Mouse (Mus musculus): ENCODE results near the gene Add3. TPM values are rescaled to one million over a fixed set of nuclear protein-coding genes. Genes with fewer than 3 reads are reported as not detected.

Add3 gene
- polyA plus RNA-seq, 1 experiment from 2014 or later: 28.6 TPM

DNA sequence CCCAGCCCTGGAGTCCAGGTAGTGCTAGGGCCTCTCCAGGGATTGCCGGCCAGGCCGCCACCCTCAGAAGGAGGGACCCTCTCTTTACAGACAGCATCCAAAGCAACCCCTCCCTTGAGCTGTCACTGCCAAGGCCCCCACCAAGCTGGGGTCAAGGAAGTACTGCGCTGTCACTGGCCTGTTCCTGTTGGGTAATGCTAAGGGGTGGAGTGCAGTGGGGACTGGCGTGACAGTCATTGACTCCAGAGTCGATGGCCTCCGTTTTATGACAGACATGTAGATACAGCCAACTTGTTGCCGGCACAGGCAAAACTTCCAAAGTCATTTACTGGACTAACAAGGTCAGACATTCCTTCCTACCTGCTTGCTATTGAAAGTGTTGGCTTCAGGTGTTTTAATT lies 110.8 kb downstream of the Add3 start:
- Histone ChIP-seq H3K4me2 (ENCODE audit: low read length) (no peak overlapping the region), H3K4me1 (ENCODE audit: control insufficient read depth, insufficient read depth, low read length) (no peaks in the 10 kb centered on the region), H3K36me3 (ENCODE audit: control insufficient read depth, insufficient read depth, low read length) (no peaks in the 10 kb centered on the region), H3K9me3 (ENCODE audit: control insufficient read depth, low read length) (no peaks in the 10 kb centered on the region), H3K27me3 (ENCODE audit: control insufficient read depth, insufficient read depth, low read length) (no peaks in the 10 kb centered on the region), H3K9ac (replicated peaks; ENCODE audit: low read length) (no peak overlapping the region), H3K27ac (replicated peaks; ENCODE audit: low read depth, low read length) (no peak overlapping the region), H3K4me3 (replicated peaks; ENCODE audit: low read depth, low read length) (no peak overlapping the region)
- no peak for DNase-seq
- WGBS: 94% methylated on average over 7 of the region's 7 CpGs
- no peak for ATAC-seq (ENCODE audit: low FRiP score, low TSS enrichment)

DNA sequence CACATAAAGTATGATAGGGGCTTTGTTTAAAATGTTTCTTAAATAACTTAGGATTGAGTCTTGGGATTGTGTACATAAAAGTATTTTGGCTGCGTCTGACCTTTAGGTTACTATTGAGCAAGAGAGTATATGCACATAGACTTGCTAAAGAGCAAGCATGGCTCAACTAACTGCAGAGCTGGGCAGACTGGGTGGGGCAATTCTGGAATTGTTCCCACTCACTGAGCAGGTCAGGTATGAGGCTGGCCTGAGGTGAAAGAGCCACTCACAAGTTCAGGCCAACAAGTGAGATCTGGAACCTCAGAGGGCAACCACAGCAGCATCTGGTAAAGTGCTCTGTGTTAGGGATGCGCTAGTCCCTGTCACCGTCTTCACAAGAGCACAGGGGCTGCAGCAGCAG lies 111.4 kb downstream of the Add3 start:
- no peaks in the 10 kb centered on the region for H3K27me3 ChIP-seq (ENCODE audit: control insufficient read depth, insufficient read depth, low read length)
- 85% methylated on average over 3 of the region's 3 CpGs for whole genome bisulfite sequencing
- DNase-seq (no peak), ATAC-seq (ENCODE audit: low FRiP score, low TSS enrichment) (no peak)
- no peaks in the 10 kb centered on the region for H3K36me3 ChIP-seq (ENCODE audit: control insufficient read depth, insufficient read depth, low read length)
- H3K4me3 ChIP-seq (replicated peaks; ENCODE audit: low read depth, low read length): no peak overlapping the region
- no peaks in the 10 kb centered on the region for H3K4me1 ChIP-seq (ENCODE audit: control insufficient read depth, insufficient read depth, low read length)
- no peak overlapping the region for H3K9ac ChIP-seq (replicated peaks; ENCODE audit: low read length)
- H3K9me3 ChIP-seq (ENCODE audit: control insufficient read depth, low read length): no peaks in the 10 kb centered on the region
- H3K4me2 ChIP-seq (ENCODE audit: low read length): no peak overlapping the region
- no peak overlapping the region for H3K27ac ChIP-seq (replicated peaks; ENCODE audit: low read depth, low read length)

DNA sequence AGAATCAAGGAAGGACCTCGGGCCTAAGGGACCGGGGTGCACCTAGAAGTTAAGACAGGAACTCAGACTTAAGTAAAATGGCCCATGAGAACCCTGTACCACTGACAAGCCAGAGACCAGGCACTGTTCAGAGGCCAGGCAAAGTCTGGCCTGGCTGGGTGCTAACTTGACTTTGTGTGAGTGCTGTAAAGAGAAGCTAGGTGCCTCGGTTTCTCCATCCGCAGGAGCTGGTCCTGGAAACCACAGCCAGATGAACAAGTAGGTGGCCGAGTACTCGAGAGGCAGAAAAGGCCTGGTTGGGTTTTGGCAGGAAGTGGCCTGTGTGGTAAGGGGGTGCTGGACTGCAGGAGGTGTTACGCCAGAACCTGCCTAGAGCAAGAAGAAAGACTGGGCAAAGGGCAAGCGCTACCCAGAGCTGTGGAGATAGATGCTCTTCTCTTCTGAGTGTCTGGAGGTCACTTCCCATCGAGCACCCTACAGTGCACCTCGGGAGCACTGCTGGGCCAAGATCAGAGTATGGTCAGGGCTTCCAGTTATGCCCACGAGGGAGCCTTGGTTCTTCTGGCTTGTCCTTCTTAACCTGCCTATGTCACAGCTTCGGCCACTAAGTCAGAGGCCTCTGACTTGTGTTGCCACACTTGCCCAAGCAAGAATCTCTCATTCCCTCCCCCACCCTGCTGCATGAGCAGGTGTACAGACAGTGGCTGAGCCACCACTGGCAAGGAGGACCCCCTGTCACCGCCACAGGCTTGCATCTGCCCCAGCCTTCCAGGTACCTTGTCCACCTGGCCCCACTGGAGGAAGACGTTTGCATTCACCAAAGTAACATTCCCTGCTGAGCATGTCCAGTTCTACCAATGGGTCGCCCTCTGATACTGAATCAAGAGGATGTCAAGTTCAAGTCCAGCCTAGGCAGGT lies 112.1 kb downstream of the Add3 start:
- no peaks in the 10 kb centered on the region for H3K9me3 ChIP-seq (ENCODE audit: control insufficient read depth, low read length)
- no peak overlapping the region for H3K4me2 ChIP-seq (ENCODE audit: low read length)
- no peaks in the 10 kb centered on the region for H3K4me1 ChIP-seq (ENCODE audit: control insufficient read depth, insufficient read depth, low read length)
- H3K36me3 ChIP-seq (ENCODE audit: control insufficient read depth, insufficient read depth, low read length): no peaks in the 10 kb centered on the region
- H3K27ac ChIP-seq (replicated peaks; ENCODE audit: low read depth, low read length): no peak overlapping the region
- ATAC-seq (ENCODE audit: low FRiP score, low TSS enrichment) (no peak), DNase-seq (no peak)
- H3K4me3 ChIP-seq (replicated peaks; ENCODE audit: low read depth, low read length): no peak overlapping the region
- no peak overlapping the region for H3K9ac ChIP-seq (replicated peaks; ENCODE audit: low read length)
- WGBS: 93% methylated on average over 15 of the region's 15 CpGs
- no peaks in the 10 kb centered on the region for H3K27me3 ChIP-seq (ENCODE audit: control insufficient read depth, insufficient read depth, low read length)

DNA sequence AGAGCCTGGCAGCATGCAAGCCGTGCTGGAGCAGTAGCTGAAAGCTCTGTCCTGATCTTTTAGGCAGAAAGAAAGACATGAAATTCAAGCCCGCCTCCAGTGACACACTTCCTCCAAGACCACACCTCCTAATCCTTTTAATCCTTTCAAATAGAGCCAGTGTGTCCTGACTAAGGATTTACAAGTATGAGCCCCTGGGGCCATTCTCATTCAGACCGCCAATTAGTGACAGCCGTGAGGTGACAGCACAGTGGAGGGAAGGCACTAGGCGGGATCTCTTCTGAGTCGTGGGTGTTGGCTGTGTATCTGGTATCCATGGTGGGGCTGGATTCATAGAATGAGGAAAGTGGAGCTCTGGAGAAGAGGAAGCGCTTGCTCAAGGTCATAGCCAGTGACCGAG lies 116.1 kb downstream of the Add3 start:
- 56% methylated on average over 8 of the region's 8 CpGs for WGBS
- ATAC-seq (ENCODE audit: low FRiP score, low TSS enrichment) (no peak), DNase-seq (no peak)
- Histone ChIP-seq H3K36me3 (ENCODE audit: control insufficient read depth, insufficient read depth, low read length) (no peaks in the 10 kb centered on the region), H3K4me1 (ENCODE audit: control insufficient read depth, insufficient read depth, low read length) (no peaks in the 10 kb centered on the region), H3K27me3 (ENCODE audit: control insufficient read depth, insufficient read depth, low read length) (no peaks in the 10 kb centered on the region), H3K9ac (replicated peaks; ENCODE audit: low read length) (no peak overlapping the region), H3K4me2 (ENCODE audit: low read length) (no peak overlapping the region), H3K27ac (replicated peaks; ENCODE audit: low read depth, low read length) (no peak overlapping the region), H3K9me3 (ENCODE audit: control insufficient read depth, low read length) (no peaks in the 10 kb centered on the region), H3K4me3 (replicated peaks; ENCODE audit: low read depth, low read length) (no peak overlapping the region)

DNA sequence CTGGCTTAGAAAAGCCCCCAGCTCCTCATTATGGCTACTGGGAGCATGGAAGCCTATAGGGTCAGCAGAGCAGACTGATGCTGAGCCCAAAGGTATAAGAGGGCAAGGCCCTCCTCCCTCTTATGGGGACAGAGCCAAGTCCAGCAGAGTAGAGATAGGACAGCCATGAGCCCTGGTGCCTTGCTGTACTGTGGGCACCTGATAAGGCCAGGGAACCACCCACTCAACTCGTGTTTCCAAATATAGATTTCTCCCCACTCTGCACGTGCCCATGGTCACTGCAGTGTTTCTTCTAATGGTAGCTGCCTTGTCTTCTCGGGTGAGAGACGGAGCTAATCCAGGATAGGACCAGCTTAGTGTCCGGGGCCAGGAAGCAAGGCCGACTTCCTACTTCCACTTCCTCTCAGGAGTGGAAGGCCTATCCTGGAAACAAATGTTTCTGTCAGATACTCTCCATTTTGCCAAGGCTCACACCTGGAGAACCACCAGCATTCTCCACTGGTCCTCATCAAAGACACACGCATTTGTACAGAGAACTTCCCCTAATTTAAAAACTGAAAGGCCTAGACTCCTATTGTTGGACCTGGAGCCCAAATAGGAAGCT lies 116.8 kb downstream of the Add3 start:
- no peak overlapping the region for H3K27ac ChIP-seq (replicated peaks; ENCODE audit: low read depth, low read length)
- 92% methylated on average over 7 of the region's 7 CpGs for WGBS
- no peak overlapping the region for H3K4me3 ChIP-seq (replicated peaks; ENCODE audit: low read depth, low read length)
- H3K9me3 ChIP-seq (ENCODE audit: control insufficient read depth, low read length): no peaks in the 10 kb centered on the region
- H3K4me2 ChIP-seq (ENCODE audit: low read length): no peak overlapping the region
- H3K36me3 ChIP-seq (ENCODE audit: control insufficient read depth, insufficient read depth, low read length): no peaks in the 10 kb centered on the region
- H3K9ac ChIP-seq (replicated peaks; ENCODE audit: low read length): no peak overlapping the region
- H3K27me3 ChIP-seq (ENCODE audit: control insufficient read depth, insufficient read depth, low read length): no peaks in the 10 kb centered on the region
- no peak for ATAC-seq (ENCODE audit: low FRiP score, low TSS enrichment)
- no peak for DNase-seq
- H3K4me1 ChIP-seq (ENCODE audit: control insufficient read depth, insufficient read depth, low read length): no peaks in the 10 kb centered on the region

DNA sequence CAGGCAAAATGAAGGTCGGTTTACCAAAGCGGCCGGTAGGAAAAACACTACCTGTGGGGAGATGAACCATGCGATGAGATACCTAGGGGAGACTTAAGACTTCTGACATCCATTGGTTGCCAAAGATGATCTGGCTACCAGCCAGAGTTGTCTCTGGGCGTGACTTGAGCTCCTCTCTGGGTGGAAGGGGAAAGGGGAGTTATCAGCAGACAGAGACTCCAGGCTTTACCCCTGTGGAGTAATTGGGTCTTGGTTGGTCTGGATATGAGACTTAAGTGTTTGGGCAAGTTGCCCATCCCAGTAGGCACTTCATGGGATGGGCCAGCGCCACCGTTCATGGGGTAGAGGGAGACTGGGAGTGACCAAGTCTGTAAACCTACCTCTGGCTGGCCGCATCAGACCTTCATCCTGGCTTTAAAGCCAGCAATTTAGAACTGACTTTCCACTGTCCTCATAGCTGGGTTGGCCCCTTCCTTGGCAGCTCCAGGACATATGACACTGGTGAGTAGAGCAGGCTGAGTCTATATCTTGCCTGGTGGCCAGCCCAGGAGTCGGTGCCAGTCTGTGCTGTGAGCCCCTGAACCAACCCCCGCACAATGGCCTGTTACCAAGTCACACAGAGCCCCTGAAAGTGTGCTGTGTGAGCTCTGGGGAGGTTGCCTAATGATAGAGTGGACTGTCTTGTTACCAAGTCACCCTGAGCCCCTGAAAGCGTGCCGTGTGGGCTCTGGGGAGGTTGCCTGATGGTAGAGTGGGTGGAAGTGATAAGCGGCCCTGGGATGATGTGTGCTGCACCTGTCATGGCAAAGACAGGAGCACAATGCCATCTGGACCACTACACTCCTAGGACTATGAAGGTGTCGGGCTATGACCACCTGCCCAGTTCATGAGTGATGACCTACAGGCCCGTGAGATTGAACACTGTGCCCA lies 117.7 kb downstream of the Add3 start:
- H3K36me3 ChIP-seq (ENCODE audit: control insufficient read depth, insufficient read depth, low read length): no peaks in the 10 kb centered on the region
- H3K4me1 ChIP-seq (ENCODE audit: control insufficient read depth, insufficient read depth, low read length): no peaks in the 10 kb centered on the region
- H3K9me3 ChIP-seq (ENCODE audit: control insufficient read depth, low read length): no peaks in the 10 kb centered on the region
- DNase-seq: no peak
- no peak overlapping the region for H3K27ac ChIP-seq (replicated peaks; ENCODE audit: low read depth, low read length)
- 94% methylated on average over 15 of the region's 15 CpGs for WGBS
- H3K4me3 ChIP-seq (replicated peaks; ENCODE audit: low read depth, low read length): no peak overlapping the region
- ATAC-seq (ENCODE audit: low FRiP score, low TSS enrichment): no peak
- no peaks in the 10 kb centered on the region for H3K27me3 ChIP-seq (ENCODE audit: control insufficient read depth, insufficient read depth, low read length)
- H3K4me2 ChIP-seq (ENCODE audit: low read length): no peak overlapping the region
- no peak overlapping the region for H3K9ac ChIP-seq (replicated peaks; ENCODE audit: low read length)

DNA sequence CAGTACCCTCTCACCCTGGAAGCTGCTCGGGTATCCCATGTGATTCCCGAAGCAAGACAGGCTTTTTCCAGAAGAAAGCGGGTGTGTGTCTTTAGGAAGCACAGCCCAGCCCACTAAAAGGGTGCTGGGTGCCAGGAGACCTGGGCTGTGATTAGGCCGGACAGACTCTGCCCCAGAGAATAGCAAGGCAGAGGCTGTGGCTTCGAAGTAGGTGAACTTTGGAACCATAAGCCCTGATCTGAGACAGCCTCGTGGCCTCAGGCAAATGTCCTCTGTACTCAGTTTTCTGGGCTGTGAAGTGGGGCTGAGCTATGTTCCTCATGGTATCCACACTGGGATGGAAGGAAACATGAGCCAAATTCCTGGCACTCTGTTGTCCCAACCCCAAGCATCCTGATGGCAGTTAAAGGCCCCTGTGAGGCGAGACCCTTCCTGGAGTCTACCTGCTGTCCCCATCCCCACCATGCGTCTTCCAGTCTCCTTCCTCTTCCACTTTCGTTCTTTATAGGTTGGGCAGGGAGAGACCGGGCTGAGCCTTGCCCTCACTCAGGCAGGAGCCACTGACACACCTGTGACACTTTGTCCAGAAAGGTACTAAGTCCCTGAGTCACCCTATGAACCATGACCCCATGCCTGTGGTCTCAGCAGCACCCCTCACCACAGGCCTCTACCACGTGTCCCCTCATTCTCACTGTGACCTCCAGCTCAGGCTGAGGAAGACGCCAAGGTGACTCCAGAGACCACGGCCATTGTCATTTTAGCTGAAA lies 118.7 kb downstream of the Add3 start:
- no peaks in the 10 kb centered on the region for H3K27me3 ChIP-seq (ENCODE audit: control insufficient read depth, insufficient read depth, low read length)
- ATAC-seq (ENCODE audit: low FRiP score, low TSS enrichment): no peak

DNA sequence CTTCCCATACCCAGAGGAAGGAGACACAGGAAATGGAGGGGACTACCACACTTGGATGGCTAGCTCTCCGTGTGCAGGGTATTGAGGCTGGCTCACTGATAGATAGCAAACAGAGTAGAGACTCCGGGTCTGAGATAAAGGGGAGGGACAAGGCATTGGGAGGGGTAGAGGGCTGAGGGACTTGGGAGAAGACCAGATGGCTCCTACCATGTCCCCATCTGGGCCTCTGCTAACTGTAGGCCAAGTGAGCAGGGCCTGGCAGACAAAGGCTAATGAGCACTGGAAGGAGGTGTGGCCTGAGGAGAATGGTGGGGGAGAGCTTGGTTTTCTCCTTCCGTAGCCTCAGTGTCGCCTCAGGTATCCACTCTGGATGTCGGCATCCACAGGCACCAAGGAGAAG lies 119.3 kb downstream of the Add3 start:
- ATAC-seq (ENCODE audit: low FRiP score, low TSS enrichment): no peak
- no peak overlapping the region for H3K27ac ChIP-seq (replicated peaks; ENCODE audit: low read depth, low read length)
- DNase-seq: no peak
- H3K4me1 ChIP-seq (ENCODE audit: control insufficient read depth, insufficient read depth, low read length): no peaks in the 10 kb centered on the region
- no peaks in the 10 kb centered on the region for H3K9me3 ChIP-seq (ENCODE audit: control insufficient read depth, low read length)
- no peak overlapping the region for H3K4me3 ChIP-seq (replicated peaks; ENCODE audit: low read depth, low read length)
- no peaks in the 10 kb centered on the region for H3K27me3 ChIP-seq (ENCODE audit: control insufficient read depth, insufficient read depth, low read length)
- no peak overlapping the region for H3K4me2 ChIP-seq (ENCODE audit: low read length)
- 70% methylated on average over 5 of the region's 5 CpGs for WGBS
- H3K36me3 ChIP-seq (ENCODE audit: control insufficient read depth, insufficient read depth, low read length): no peaks in the 10 kb centered on the region
- no peak overlapping the region for H3K9ac ChIP-seq (replicated peaks; ENCODE audit: low read length)

More for the DNA sequence above, 118.7 kb downstream of the Add3 start:
- Histone ChIP-seq H3K4me2 (ENCODE audit: low read length) (no peak overlapping the region), H3K4me1 (ENCODE audit: control insufficient read depth, insufficient read depth, low read length) (no peaks in the 10 kb centered on the region), H3K36me3 (ENCODE audit: control insufficient read depth, insufficient read depth, low read length) (no peaks in the 10 kb centered on the region), H3K4me3 (replicated peaks; ENCODE audit: low read depth, low read length) (no peak overlapping the region), H3K9ac (replicated peaks; ENCODE audit: low read length) (no peak overlapping the region), H3K9me3 (ENCODE audit: control insufficient read depth, low read length) (no peaks in the 10 kb centered on the region), H3K27ac (replicated peaks; ENCODE audit: low read depth, low read length) (no peak overlapping the region)
- no peak for DNase-seq
- WGBS: 88% methylated on average over 13 of the region's 13 CpGs

All from midbrain, embryonic 14.5 days (tissue).